Mouse (Mus musculus) hindbrain, embryonic 15.5 days (tissue): Measurements from ENCODE around the gene Itih5. TPM values are rescaled to one million over a fixed set of nuclear protein-coding genes. Genes with fewer than 3 reads are reported as not detected.
A peak's percentile ranks its signal among the peaks of the same experiment; 100 is the strongest.

Source experiments
- ATAC-seq: fragments of 200-750 bp; cut with Nextera tagmentation; 2 replicates; pipeline ENCODE4 v1.8.0; 2017; ENCODE audit warnings: low read depth, moderate number of reproducible peaks, moderate TSS enrichment; ENCODE audit not compliant: low FRiP score
- H3K27ac ChIP-seq: fragments of 300-500 bp; sonication (generic); replicated peaks from 2 replicates; pipeline ENCODE4 v1.5.1; 2015; ENCODE audit warnings: mild to moderate bottlenecking, inconsistent platforms
- H3K27me3 ChIP-seq: fragments of 300-500 bp; sonication (generic); 2 replicates; pipeline ENCODE4 v1.6.1; 2015; ENCODE audit warnings: control low read depth, inconsistent platforms
- H3K36me3 ChIP-seq: fragments of 300-500 bp; sonication (generic); 2 replicates; pipeline ENCODE4 v1.6.1; 2015; ENCODE audit warnings: control low read depth, inconsistent platforms
- H3K4me1 ChIP-seq: fragments of 300-500 bp; sonication (generic); replicated peaks from 2 replicates; pipeline ENCODE4 v1.6.1; 2015; ENCODE audit warnings: control low read depth, inconsistent platforms
- H3K4me2 ChIP-seq: fragments of 300-500 bp; sonication (generic); 2 replicates; pipeline ENCODE4 v1.6.1; 2015; ENCODE audit warnings: moderate library complexity, mild to moderate bottlenecking, inconsistent platforms
- H3K4me3 ChIP-seq: fragments of 300-500 bp; sonication (generic); 2 replicates; pipeline ENCODE4 v1.5.1; 2015; ENCODE audit warnings: mild to moderate bottlenecking, inconsistent platforms
- H3K9ac ChIP-seq: fragments of 300-500 bp; sonication (generic); 2 replicates; pipeline ENCODE4 v1.6.1; 2015; ENCODE audit warnings: inconsistent platforms
- H3K9me3 ChIP-seq: fragments of 300-500 bp; sonication (generic); 2 replicates; pipeline ENCODE4 v1.6.1; 2016; ENCODE audit warnings: control low read depth, inconsistent platforms
- WGBS: fragments of 180-500 bp; shearing (Covaris S2); methylation state at CpG from one replicate; pipeline ENCODE4 v1.1.7; 2015; 5-methylcytosine and 5-hydroxymethylcytosine counted together
- polyA plus RNA-seq: library from polyadenylated mRNA; unstranded; fragments of >200 nt; fragmentation: Nextera tagmentation; extraction: Ambion mirVana; gene quantifications from 2 replicates; pipeline ENCODE4 v1.2.1, GENCODE M21; 2015

The Itih5 gene
- polyA plus RNA-seq, 1 experiment from 2014 or later: 8.6 TPM

DNA sequence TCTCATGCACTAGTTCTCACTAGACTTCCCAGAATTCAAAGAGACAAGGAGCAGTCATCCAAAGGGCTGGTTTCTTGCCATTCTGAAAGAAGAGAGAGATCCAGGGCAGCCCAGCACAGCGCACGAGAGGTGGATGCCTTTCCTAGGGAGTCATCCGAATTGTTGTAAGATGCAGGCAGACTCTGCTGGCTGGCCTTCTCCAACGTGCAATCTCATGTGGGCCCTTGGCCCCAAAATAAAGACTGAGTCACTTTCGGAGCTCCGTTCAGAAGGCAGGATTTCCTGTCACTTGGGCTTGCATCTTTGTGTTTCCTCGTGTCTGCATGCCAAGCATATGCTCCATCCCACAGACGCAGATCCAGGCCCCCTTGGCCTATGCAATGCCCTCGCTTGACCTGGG, 97.1 kb downstream of the Itih5 start:
- no peak for ATAC-seq
- H3K27ac ChIP-seq: no peak overlapping the region
- H3K4me2 ChIP-seq: no peak overlapping the region
- no peak overlapping the region for H3K4me3 ChIP-seq
- no peaks in the 10 kb centered on the region for H3K27me3 ChIP-seq
- no peaks in the 10 kb centered on the region for H3K9me3 ChIP-seq
- WGBS: 80% methylated on average over 9 of the region's 9 CpGs
- no peaks in the 10 kb centered on the region for H3K4me1 ChIP-seq
- H3K36me3 ChIP-seq: no peaks in the 10 kb centered on the region
- no peak overlapping the region for H3K9ac ChIP-seq

DNA sequence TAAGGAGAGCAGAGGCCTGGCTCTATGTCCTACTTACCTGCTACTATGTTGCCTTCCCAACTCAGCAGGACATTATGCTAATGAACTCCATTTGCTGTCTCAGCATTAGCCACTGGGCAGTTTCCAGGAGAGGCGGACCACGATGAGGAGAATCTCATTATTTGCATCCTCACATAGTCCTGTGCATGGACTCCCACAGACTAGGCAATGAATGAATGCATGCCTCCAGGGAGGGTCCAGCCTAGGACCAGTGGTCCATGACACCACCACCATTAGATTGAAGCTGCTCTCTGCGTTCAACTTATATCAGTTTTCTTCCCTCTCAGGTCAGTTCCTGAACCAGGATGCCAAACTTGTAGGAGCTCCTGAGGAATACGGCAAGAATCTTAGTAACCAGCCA, 97.6 kb downstream of the Itih5 start:
- H3K9ac ChIP-seq: no peak overlapping the region

DNA sequence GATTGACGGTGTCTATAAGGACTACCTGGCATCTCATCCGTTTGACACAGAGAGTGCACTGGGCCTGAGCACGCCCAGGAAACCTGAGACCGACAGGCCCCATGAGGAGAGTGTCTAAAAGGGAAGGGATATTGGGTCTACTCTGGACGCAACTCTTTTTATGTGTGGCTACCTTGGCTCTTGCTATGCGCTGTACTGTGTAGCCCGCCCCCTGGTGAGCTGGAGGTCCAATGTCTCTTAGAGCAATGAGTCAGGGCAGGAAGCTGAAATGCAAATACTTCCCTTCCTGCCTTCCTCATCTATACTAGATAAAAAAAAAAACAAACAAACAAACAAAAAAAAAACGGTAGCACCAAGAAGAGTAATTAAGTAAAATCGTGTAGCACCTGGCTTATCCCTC, 98.1 kb downstream of the Itih5 start:
- Histone ChIP-seq H3K9ac (no peak overlapping the region), H3K27me3 (no peaks in the 10 kb centered on the region), H3K4me1 (no peaks in the 10 kb centered on the region), H3K27ac (no peak overlapping the region), H3K4me3 (no peak overlapping the region), H3K4me2 (no peak overlapping the region), H3K9me3 (no peaks in the 10 kb centered on the region), H3K36me3 (no peaks in the 10 kb centered on the region)
- 89% methylated on average over 9 of the region's 9 CpGs for WGBS
- ATAC-seq: no peak

More for the DNA sequence above, 97.6 kb downstream of the Itih5 start:
- no peak overlapping the region for H3K4me3 ChIP-seq
- H3K36me3 ChIP-seq: no peaks in the 10 kb centered on the region
- 52% methylated on average over 4 of the region's 4 CpGs for WGBS
- no peak overlapping the region for H3K4me2 ChIP-seq
- H3K9me3 ChIP-seq: no peaks in the 10 kb centered on the region
- H3K27me3 ChIP-seq: no peaks in the 10 kb centered on the region
- ATAC-seq: peak; percentile 65; the same call in 1 of the 2 replicates
- H3K27ac ChIP-seq: no peak overlapping the region
- H3K4me1 ChIP-seq: no peaks in the 10 kb centered on the region

DNA sequence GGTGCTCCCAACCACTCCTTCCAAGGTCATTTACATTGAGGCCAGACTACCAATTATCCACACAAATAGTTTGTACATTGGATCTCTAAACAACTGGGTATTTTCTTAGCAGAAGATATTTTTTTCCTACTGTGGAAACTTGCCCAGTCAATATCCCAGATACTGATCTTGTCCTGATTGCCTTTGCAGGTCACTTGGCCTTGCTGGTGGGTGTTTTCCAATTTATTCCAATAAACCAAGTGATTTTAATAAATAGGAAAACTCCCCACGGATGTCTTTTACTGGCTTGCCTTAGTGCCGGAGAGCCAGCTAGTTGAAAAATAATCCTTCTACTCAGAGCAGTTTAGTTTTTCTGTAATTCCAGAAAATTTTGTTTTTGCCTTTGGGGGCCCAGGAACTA, 98.6 kb downstream of the Itih5 start:
- Histone ChIP-seq H3K4me1 (no peaks in the 10 kb centered on the region), H3K36me3 (no peaks in the 10 kb centered on the region), H3K9me3 (no peaks in the 10 kb centered on the region), H3K9ac (no peak overlapping the region), H3K27me3 (no peaks in the 10 kb centered on the region), H3K27ac (no peak overlapping the region), H3K4me3 (no peak overlapping the region), H3K4me2 (no peak overlapping the region)
- no peak for ATAC-seq
- WGBS: 85% methylated on average over 2 of the region's 2 CpGs

DNA sequence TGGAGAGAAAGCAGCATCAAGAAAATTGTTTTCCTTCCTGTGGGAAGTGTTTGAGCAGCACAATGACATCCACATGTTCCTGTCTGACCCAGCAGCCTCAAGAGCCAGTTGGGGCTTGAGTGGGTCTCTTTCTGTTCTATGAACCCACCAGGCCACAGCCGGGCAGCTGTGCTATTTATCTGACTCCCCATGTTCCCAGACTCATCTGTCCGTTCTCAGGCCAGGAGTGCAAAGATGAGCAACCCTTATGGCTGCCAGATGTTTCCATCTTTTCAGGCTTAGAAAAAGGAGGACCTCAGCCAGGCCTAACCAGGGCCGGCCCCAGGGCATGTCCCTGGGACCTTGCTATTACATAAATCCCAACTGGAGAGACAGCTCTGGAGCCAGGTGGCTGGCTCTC, 100.0 kb downstream of the Itih5 start:
- Histone ChIP-seq H3K36me3 (no peaks in the 10 kb centered on the region), H3K27me3 (no peaks in the 10 kb centered on the region), H3K9ac (no peak overlapping the region), H3K4me3 (no peak overlapping the region), H3K27ac (no peak overlapping the region), H3K4me1 (no peaks in the 10 kb centered on the region), H3K9me3 (no peaks in the 10 kb centered on the region), H3K4me2 (no peak overlapping the region)
- no peak for ATAC-seq
- 86% methylated on average over 3 of the region's 3 CpGs for WGBS

DNA sequence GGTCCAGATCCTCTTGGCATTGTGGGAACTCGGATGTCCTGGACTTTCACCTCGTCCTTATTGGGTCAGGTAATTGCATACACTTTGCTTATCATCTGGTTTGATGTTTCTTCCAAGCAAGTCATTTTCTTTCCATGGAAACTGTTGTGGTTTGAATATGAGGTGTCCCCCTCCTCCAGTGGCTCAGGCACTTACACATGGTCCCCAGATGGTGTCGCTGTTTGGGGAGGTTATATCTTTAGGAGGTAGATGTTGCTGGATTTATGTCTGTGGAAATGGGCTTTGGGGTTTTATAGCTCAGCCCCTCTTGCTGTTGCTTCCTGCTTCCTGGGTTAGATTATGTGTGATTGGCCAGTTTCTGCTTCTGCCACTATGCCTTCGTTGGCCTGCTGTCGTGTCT, 103.6 kb downstream of the Itih5 start:
- 75% methylated on average over 5 of the region's 5 CpGs for WGBS
- no peaks in the 10 kb centered on the region for H3K36me3 ChIP-seq
- ATAC-seq: no peak
- H3K9me3 ChIP-seq: no peaks in the 10 kb centered on the region
- H3K9ac ChIP-seq: no peak overlapping the region
- H3K4me3 ChIP-seq: no peak overlapping the region
- H3K27ac ChIP-seq: no peak overlapping the region
- H3K27me3 ChIP-seq: no peaks in the 10 kb centered on the region
- H3K4me2 ChIP-seq: no peak overlapping the region
- H3K4me1 ChIP-seq: no peaks in the 10 kb centered on the region

DNA sequence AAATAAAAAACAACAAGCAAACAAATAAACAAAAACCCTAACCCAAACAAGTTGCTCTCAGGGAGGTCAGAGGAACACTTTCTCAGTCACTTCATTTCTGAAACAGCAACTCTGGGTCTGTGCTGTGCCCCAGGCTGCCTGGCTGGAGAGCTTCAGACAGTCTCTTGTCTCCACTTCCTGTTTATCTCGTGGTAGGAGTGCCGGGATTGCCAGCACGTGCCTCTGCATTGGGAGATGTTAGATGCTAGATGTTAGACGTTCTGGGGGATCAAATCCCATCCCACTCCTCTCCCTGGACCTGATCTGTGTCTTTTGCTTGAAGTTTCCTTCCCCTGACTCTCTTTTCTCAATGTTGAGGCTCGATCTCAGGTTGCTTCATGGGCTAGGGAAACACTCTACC, 104.9 kb downstream of the Itih5 start:
- Histone ChIP-seq H3K4me1 (no peaks in the 10 kb centered on the region), H3K9me3 (no peaks in the 10 kb centered on the region), H3K4me3 (no peak overlapping the region), H3K9ac (no peak overlapping the region), H3K27ac (no peak overlapping the region), H3K4me2 (no peak overlapping the region), H3K27me3 (no peaks in the 10 kb centered on the region), H3K36me3 (no peaks in the 10 kb centered on the region)
- no peak for ATAC-seq
- WGBS: 75% methylated on average over 5 of the region's 5 CpGs

DNA sequence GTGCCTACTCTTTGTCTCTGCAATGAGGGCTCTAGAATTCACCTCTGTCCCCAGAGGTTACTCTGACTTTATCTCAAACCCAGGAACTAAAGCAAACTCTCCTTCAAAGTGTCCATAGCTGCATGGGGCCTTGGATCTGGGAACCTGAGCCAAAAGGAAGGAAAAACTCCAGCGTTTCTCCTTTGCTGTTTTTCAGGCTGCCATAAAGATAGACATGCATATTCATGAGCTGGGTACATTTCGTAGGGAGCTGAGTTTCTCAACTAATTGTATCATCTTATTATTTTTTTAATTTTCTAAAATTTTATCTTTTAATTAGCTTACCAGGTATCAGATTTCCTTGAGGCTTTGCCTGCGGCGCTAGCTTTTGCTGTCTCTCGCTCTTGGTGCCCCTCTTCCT, 106.7 kb downstream of the Itih5 start:
- Histone ChIP-seq H3K27me3 (no peaks in the 10 kb centered on the region), H3K9ac (no peak overlapping the region), H3K9me3 (no peaks in the 10 kb centered on the region), H3K4me1 (no peaks in the 10 kb centered on the region; the same call in 1 of the 2 replicates), H3K4me3 (no peak overlapping the region), H3K27ac (no peak overlapping the region), H3K4me2 (no peak overlapping the region), H3K36me3 (no peaks in the 10 kb centered on the region)
- ATAC-seq: no peak
- 34% methylated on average over 5 of the region's 5 CpGs for WGBS

DNA sequence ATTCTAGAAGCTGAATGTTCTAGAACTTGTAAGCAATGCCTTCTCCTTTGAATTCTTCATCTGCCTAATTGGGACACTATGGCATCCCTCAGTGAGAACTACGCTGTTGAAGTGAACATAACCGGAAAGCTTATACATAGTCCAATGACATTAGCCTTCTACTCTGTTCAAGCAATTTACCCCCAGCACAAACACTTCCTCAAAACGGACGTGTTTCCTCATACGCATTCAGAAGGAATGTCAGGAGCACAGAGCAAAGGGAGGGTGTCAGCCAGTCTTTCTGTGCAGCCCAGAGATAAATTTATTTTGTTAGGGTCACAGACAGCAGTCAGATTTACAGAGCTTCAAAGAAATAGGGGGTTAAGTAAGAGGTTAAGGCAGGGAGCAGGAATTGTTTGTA, 108.0 kb downstream of the Itih5 start:
- Histone ChIP-seq H3K4me1 (no peaks in the 10 kb centered on the region; the same call in 1 of the 2 replicates), H3K36me3 (no peaks in the 10 kb centered on the region), H3K9ac (no peak overlapping the region), H3K27ac (no peak overlapping the region), H3K9me3 (no peaks in the 10 kb centered on the region), H3K4me2 (no peak overlapping the region), H3K27me3 (no peaks in the 10 kb centered on the region), H3K4me3 (no peak overlapping the region)
- 70% methylated on average over 5 of the region's 5 CpGs for WGBS
- ATAC-seq: no peak

DNA sequence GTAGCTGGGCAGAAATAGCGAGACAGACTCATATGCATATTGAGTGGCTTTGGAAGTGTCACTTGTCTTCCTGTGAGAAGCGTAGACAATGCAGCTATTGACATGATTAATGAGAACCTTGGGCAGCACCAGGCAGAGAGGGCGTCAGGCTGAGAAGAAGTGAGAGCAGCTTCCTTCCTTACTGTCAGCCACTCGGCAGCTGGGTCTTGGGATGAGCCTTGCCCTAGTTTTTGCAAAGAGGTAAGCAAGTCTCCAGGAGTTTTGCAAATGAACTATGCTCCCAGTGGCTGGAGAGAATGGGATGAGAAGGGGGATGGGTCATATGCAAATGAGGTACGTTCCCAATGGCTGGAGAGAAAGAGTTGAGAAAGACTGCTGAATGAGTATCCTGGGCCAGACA, 109.4 kb downstream of the Itih5 start:
- H3K27me3 ChIP-seq: no peaks in the 10 kb centered on the region
- H3K4me3 ChIP-seq: no peak overlapping the region
- H3K36me3 ChIP-seq: no peaks in the 10 kb centered on the region
- 6% methylated on average over 5 of the region's 5 CpGs for WGBS
- no peaks in the 10 kb centered on the region; the same call in 1 of the 2 replicates for H3K4me1 ChIP-seq
- no peaks in the 10 kb centered on the region for H3K9me3 ChIP-seq
- no peak overlapping the region for H3K9ac ChIP-seq
- ATAC-seq: peak; percentile 72; the same call in 1 of the 2 replicates
- no peak overlapping the region for H3K4me2 ChIP-seq
- no peak overlapping the region for H3K27ac ChIP-seq

DNA sequence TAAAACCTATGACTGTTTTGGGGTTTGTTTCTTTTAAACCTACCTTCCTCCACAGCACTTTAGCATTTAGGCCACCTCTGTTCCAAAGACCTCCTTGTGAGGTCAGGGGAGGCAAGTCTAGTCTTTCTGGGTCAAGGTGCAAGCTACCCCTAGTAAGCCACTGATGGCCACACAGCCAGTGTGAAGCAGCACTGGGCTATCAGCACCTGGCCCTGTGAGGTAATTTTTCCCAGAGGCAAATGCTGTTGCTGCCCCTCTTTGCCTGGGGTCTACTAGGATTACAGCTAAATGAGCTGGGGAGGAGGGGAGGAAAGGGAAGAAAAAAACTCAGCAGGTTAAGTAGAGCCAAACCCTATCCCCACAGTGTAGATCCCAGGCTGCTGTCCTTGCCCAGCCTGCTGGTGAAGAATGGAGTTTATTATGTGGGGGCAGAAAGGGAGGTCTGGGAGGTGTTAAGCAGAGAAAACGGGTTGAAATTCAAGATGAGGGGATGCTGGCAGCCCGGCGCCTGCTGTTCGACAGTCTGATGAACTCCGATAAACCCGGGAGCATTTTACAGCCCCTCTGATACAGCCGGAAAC, 110.6 kb downstream of the Itih5 start:
- no peak overlapping the region for H3K4me3 ChIP-seq
- no peak for ATAC-seq
- no peaks in the 10 kb centered on the region for H3K27me3 ChIP-seq
- H3K9ac ChIP-seq: no peak overlapping the region
- WGBS: 44% methylated on average over 7 of the region's 7 CpGs
- no peaks in the 10 kb centered on the region for H3K36me3 ChIP-seq
- no peaks in the 10 kb centered on the region; the same call in 1 of the 2 replicates for H3K4me1 ChIP-seq
- no peak overlapping the region for H3K27ac ChIP-seq
- H3K4me2 ChIP-seq: no peak overlapping the region
- H3K9me3 ChIP-seq: no peaks in the 10 kb centered on the region

DNA sequence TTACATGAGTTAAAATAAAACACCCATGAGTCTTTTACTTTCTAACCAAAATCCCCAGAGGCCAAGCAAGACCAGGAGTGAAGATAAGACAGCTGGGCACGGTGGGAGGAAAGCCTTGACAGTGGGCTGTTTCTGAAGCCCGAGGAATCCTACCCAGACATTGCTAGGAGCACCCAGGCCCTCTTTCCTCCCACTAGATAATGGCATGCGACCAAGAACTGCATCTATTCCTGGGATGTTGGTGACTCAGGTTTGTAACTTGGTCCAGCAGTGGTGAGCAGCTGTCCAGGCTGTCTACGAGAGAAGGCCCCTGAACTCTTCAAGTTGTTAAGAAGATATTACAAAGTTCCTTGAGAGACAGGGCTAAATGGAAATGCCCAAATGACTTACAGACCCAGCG, 112.5 kb downstream of the Itih5 start:
- Histone ChIP-seq H3K4me3 (no peak overlapping the region), H3K36me3 (no peaks in the 10 kb centered on the region), H3K4me2 (no peak overlapping the region), H3K9me3 (no peaks in the 10 kb centered on the region), H3K27ac (no peak overlapping the region), H3K9ac (no peak overlapping the region), H3K27me3 (no peaks in the 10 kb centered on the region), H3K4me1 (no peaks in the 10 kb centered on the region; the same call in 1 of the 2 replicates)
- no peak for ATAC-seq
- WGBS: 80% methylated on average over 5 of the region's 5 CpGs

DNA sequence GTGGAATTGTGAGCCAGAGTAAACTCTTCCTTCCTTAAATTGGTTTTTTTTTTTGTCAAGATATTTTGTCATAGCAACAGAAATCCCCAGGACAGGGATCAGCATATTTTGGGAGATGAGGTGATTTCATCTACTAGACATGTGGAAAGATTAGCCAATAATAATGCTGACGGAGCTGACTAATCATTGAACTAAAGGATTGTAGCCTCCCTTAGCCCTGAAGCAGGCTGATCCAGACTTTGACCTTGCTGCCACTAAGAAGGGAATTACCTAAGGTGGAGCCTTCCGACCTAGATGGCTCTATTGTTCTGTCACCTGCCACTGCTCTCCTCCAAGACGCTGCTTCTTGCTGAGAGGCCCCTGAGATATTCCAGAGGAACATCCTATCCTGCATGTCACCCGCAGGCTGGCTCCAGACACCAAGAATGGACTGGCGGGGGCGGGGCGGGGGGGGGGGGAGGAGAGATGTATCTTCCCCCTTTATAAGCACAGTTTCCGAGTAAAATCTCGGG, 119.3 kb downstream of the Itih5 start:
- peaks cover 9% of the 10 kb centered on the region for H3K4me1 ChIP-seq
- H3K27ac ChIP-seq: no peak overlapping the region
- H3K4me2 ChIP-seq: no peak overlapping the region
- H3K9ac ChIP-seq: no peak overlapping the region
- H3K9me3 ChIP-seq: no peaks in the 10 kb centered on the region
- H3K36me3 ChIP-seq: no peaks in the 10 kb centered on the region
- H3K27me3 ChIP-seq: no peaks in the 10 kb centered on the region
- no peak for ATAC-seq
- 74% methylated on average over 9 of the region's 9 CpGs for WGBS
- no peak overlapping the region for H3K4me3 ChIP-seq
